Mouse (Mus musculus): Measurements from ENCODE around the gene Cnnm4.

DNA sequence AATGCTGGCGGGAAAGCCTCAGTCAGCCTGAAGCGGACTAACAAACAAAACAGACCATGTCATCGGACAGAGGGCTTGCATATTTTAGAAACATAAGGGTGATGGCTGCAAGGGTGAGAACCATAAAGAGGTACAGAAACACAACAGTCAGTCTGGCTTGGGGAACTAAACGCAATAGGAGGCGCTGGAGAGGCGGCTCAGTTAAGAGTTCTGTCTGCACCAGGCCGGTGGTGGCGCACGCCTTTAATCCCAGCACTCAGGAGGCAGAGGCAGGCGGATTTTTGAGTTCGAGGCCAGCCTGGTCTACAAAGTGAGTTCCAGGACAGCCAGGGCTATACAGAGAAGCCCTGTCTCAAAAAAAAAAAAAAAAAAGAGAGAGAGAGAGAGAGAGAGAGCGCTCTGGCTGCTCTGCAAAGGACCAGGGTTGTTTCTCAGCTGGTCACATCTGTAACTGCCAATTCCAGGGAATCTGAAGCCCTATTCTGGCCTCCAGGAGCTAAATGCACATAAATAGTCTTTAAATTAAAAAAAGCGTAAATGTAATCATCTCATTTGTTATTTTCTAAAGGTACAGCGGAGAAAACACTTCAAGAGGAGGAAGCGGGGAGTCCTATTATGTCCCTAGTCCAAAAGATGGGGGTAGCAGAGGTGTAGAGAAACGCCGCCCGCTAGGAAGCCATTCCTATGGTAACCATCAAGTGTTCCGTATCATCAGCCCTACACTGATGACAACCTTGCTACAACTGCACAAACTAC, 74.6 kb downstream of the Cnnm4 start:
- peak; percentile 28; the same call in 1 of the 2 replicates for TF ChIP-seq CTCF (IDR thresholded peaks at IDR 0.05)
- TF ChIP-seq EP300 (IDR thresholded peaks at IDR 0.05) = no peak

All from lung, postnatal 0 days (tissue).